Mouse (Mus musculus) effector memory CD4-positive, alpha-beta T cell, adult 5 months (primary cell): Measurements from ENCODE around the gene Trank1. TPM values are rescaled to one million over a fixed set of nuclear protein-coding genes. Genes with fewer than 3 reads are reported as not detected.

Source experiments
- polyA plus RNA-seq: library from polyadenylated mRNA; unstranded; fragments of 100-300 nt; shearing (Covaris generic); gene quantifications from one replicate; pipeline ENCODE4 v1.2.1, GENCODE M21; 2017

The Trank1 gene
- polyA plus RNA-seq: not detected

DNA sequence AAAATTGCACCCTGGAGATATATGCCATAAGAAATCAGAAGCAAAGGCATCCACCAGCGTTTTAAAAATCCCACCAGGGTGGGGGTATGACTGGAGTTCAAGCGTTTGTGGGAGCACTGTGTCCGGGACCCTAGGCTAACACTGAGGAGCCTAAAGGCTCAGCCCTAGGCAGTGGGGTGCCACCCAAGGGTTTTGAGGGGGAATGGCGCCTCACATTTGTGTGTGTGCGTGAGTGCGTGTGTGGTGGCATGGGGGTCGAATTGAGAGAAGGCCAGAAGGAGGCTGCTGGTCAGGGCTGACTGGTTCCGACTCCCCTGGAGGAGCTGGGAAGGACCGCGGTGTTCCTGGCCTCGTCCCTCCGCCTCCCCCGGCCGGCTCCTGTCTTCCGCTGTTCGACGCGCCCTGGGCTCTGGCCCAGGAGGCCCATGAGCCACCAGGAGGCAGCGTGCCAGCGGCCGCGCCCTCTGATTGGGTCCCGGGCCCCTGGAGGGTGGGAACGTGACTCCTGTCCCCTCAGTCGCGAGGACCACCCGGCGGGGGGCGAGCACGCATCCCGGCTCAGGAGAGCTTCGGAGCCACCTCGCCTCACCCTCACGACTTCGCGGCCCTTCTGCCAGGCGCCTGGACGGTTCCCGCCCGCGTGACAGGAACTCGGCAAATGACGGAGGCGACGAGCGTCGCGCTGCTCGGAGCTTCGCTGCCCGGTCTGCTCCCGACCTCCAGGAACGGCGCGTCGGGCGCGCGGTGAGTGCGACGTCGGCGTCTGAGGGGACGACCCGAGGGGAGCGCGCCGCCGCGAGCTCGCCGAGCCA lies at the start of gene Trank1:
Trank1 (plus strand) TSS at position 709 of the 812 bp plus-strand sequence.

DNA sequence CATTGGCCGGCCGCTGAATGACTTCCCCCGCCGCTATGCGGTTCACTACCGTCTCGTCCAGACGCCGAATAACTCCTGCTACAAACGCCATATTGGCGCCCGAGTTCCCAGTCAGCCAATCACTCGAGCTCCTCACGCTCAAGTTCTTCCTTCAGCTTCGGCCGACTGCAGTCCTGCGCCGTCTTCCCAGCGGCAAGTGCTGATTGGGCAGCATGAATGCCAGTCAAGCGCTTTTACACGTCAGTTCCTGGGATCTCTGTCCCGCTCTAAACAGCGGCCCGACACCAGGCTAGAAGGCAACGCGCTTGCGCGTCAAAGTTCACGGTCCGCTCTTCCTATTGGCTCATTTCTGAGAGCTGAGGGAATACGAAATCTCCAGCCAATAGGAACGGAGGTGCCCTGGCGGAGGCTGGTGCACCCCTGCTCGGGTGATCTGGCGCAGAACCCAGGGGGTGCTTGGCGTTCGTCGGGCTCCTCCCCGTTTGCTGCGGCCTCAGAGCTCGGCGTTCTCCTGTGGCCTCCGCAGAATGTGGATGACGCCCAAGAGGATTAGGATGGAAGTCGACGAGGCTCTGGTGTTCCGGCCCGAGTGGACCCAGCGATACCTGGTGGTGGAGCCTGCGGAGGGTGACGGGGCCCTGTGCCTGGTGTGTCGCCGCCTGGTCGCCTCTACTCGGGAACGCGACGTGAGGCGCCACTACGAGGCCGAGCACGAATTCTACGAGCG lies 39.9 kb upstream of the Trank1 start, which contains the start of the genes Mlh1 and Epm2aip1:
Mlh1 (minus strand) TSS at position 358 of the 727 bp plus-strand sequence.
Epm2aip1 (plus strand) TSS at position 496 of the 727 bp plus-strand sequence.

DNA sequence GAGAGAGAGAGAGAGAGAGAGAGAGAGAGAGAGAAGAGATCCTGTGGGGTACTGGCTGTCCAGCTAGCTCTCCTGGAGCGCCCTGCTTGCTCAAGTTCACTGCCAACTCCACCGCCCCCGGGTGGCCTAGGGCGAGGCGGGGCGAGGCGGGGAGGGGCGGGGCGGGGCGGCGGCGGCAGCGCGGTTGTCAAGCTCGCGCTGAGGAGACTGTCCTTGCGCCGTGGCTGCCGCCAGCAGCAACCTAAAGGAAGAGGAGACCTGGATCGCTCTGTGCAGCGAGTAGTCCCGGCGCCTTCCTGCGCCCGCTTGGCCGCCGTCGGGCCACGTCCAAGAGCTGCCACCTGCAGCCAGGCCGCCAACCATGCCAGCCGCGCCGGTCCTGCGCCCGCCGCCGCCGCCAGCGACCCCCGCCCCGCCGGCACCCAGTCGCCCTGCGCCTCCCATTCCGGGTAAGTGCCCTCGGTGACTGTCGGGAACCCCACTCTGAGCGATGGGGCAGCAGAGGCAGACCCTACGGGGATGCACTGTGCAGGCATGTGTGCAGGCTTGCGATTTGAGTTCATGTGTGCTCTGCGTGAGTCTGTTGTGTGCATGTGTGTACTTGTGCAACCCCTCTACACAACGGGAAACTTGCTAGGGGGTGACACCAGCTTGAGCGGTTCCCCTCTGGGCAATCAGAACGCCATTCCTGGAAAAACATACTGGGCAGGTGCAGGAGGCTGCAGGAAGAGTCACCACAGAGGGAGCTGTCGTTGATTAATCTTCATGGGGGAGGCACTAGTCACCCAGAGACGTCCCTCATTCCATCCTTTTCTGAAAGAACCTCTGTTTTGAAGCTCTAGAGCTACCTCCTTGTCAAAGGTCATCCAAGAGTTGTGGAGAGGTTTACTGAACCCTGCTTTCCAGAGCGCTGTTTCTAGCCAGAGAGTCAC lies 127.6 kb downstream of the Trank1 start, which contains the start of gene Dclk3:
Dclk3 (plus strand) TSS at position 178 of the 932 bp plus-strand sequence.

Other genes with a start within 250 kb of the Trank1 start
- 30.8 TPM for gene Lrrfip2, start 194.1 kb upstream of the Trank1 start, polyA plus RNA-seq
- gene Mlh1, start 39.9 kb upstream of the Trank1 start, polyA plus RNA-seq: 39.7 TPM
- gene Epm2aip1, start 39.8 kb upstream of the Trank1 start, polyA plus RNA-seq: 26.7 TPM
- gene Dclk3, start 127.3 kb downstream of the Trank1 start, polyA plus RNA-seq: not detected